In genomic region chr1:180849701-180850301, GRCm38 (mm10) we compare ENCODE assay signal across 8 mouse cellular contexts. TPM values are rescaled to one million over a fixed set of nuclear protein-coding genes. Genes with fewer than 3 reads are reported as not detected.
A peak's percentile ranks its signal among the peaks of the same experiment; 100 is the strongest.
DNase-seq lines count a peak whose midpoint lies in the region; ATAC-seq lines count a peak whose summit lies in the region.

No protein-coding gene starts in this region.

- WGBS in neural tube, embryonic 14.5 days, result 21% methylated on average over 11 of the region's 11 CpGs

- no peaks in the 10 kb centered on the region for H3K27me3 ChIP-seq in neural tube, embryonic 14.5 days (ENCODE audit: control insufficient read depth, insufficient read depth, low read length)

- DNase-seq in left cerebral cortex, adult 8-10 months (ENCODE audit: low spot score in 2 of 2), result peak; percentile 15 to 27
- DNase-seq in left cerebral cortex, adult 9 months (ENCODE audit: low spot score in 2 of 2), result no peak
- peak; percentile 63 for DNase-seq in adipocyte (ENCODE audit: low spot score)
- DNase-seq in heart, adult 8-10 months (ENCODE audit: low spot score), result peak; percentile 23
- DNase-seq in layer of hippocampus, adult 9-11 months, result peak; percentile 26
- no peak for DNase-seq in right cerebral cortex, postnatal 25 days
- no peak for DNase-seq in right cerebral cortex, postnatal 36 days (ENCODE audit: low spot score in 2 of 2)

- H3K9ac ChIP-seq in neural tube, embryonic 14.5 days (replicated peaks; ENCODE audit: low read depth, low read length), result peak overlapping the region; percentile 65

- H3K4me2 ChIP-seq in neural tube, embryonic 14.5 days (ENCODE audit: low read depth, low read length), result peak overlapping the region; percentile 52

- H3K4me1 ChIP-seq in neural tube, embryonic 14.5 days (ENCODE audit: control insufficient read depth, insufficient read depth, low read length), result peaks cover 20% of the 10 kb centered on the region; the same call in 1 of the 2 replicates

- peak; percentile 6 for ATAC-seq in neural tube, embryonic 14.5 days (ENCODE audit: low read depth)

- peak overlapping the region; percentile 65; the same call in 1 of the 2 replicates for H3K4me3 ChIP-seq in neural tube, embryonic 14.5 days (ENCODE audit: low read depth, low read length)

- H3K27ac ChIP-seq in neural tube, embryonic 14.5 days (ENCODE audit: low read depth, low read length), result peak overlapping the region; percentile 98

- H3K36me3 ChIP-seq in neural tube, embryonic 14.5 days (ENCODE audit: control insufficient read depth, insufficient read depth, low read length), result no peaks in the 10 kb centered on the region

- H3K9me3 ChIP-seq in neural tube, embryonic 14.5 days (ENCODE audit: control insufficient read depth, low read length), result no peaks in the 10 kb centered on the region

RNA-seq across cellular contexts. Expression of gene Sde2, which starts 1.1 kb away (rescaled TPM):
- 10 to 100 TPM; 18.7 to 23.4 (median 21.9) TPM for total RNA-seq in left cerebral cortex, adult 8-10 months (2022)
- 10 to 100 TPM; 10.1 to 12.9 (median 11.0) TPM for total RNA-seq in heart, adult 8-10 months (2022)
- 29.0 and 32.4 TPM in 2 replicates for polyA plus RNA-seq in neural tube, embryonic 14.5 days (2014; fragmentation: Nextera tagmentation; extraction: Ambion mirVana)

RNA-seq across cellular contexts. Expression of gene H3f3a, which starts 36.1 kb away (rescaled TPM):
- 100 to 1,000 TPM; 259 to 296 (median 268) TPM for total RNA-seq in left cerebral cortex, adult 8-10 months (2022)
- total RNA-seq in heart, adult 8-10 months (2022), result 100 to 1,000 TPM; 363 to 431 (median 376) TPM
- 3,180 and 3,430 TPM in 2 replicates for polyA plus RNA-seq in neural tube, embryonic 14.5 days (2014; fragmentation: Nextera tagmentation; extraction: Ambion mirVana)

RNA-seq across cellular contexts. Expression of gene Lefty2, which starts 43.1 kb away (rescaled TPM):
- 1 to 10 TPM in 1 of 4 experiments, under 1 TPM in 3; 0.20 to 1.2 (median 0.58) TPM for total RNA-seq in left cerebral cortex, adult 8-10 months (2022)
- total RNA-seq in heart, adult 8-10 months (2022), result not detected
- 0.58 and 1.9 TPM in 2 replicates for polyA plus RNA-seq in neural tube, embryonic 14.5 days (2014; fragmentation: Nextera tagmentation; extraction: Ambion mirVana)

RNA-seq across cellular contexts. Expression of gene Pycr2, which starts 54.3 kb away (rescaled TPM):
- 10 to 100 TPM; 26.3 to 29.3 (median 28.5) TPM for total RNA-seq in left cerebral cortex, adult 8-10 months (2022)
- 10 to 100 TPM; 11.6 to 13.5 (median 13.3) TPM for total RNA-seq in heart, adult 8-10 months (2022)
- 63.3 and 65.9 TPM in 2 replicates for polyA plus RNA-seq in neural tube, embryonic 14.5 days (2014; fragmentation: Nextera tagmentation; extraction: Ambion mirVana)

Comparison
In these comparisons a context has a peak if more than half of its experiments do, and no peak if none do; other contexts are left out.
1. DNase-seq: peak in left cerebral cortex, adult 8-10 months (2 of 2), adipocyte (single experiment), heart, adult 8-10 months (single experiment) and layer of hippocampus, adult 9-11 months (single experiment); none in left cerebral cortex, adult 9 months (0 of 2), right cerebral cortex, postnatal 25 days (single experiment) and right cerebral cortex, postnatal 36 days (0 of 2).